Mouse (Mus musculus) erythroblast, adult 5-6 weeks (primary cell): ENCODE results near the gene Pla2g4e. TPM values are rescaled to one million over a fixed set of nuclear protein-coding genes. Genes with fewer than 3 reads are reported as not detected.

Experiments used
- ATAC-seq: replicated peaks from 2 replicates; pipeline ENCODE4 v1.8.0; 2016; ENCODE audit warnings: moderate number of reproducible peaks, mild to moderate bottlenecking, moderate TSS enrichment, inconsistent platforms; ENCODE audit not compliant: poor library complexity, low FRiP score, severe bottlenecking
- total RNA-seq, 2 experiments: library from RNA; stranded (forward) in 1 of 2; stranded (reverse) in 1 of 2; fragments of 150-400 nt in 1 of 2; fragments of 200-764, 138-1000 nt in 1 of 2; gene quantifications; 2 replicates each; pipeline versions ENCODE4 v1.2.3 to v1.2.4; 2015 to 2017; ENCODE audit warnings: low replicate concordance in 2 of 2

The Pla2g4e gene
- total RNA-seq (2015; ENCODE audit: low replicate concordance) = not detected in 2 replicates
- not detected in 2 replicates for total RNA-seq (2017; ENCODE audit: low replicate concordance)

DNA sequence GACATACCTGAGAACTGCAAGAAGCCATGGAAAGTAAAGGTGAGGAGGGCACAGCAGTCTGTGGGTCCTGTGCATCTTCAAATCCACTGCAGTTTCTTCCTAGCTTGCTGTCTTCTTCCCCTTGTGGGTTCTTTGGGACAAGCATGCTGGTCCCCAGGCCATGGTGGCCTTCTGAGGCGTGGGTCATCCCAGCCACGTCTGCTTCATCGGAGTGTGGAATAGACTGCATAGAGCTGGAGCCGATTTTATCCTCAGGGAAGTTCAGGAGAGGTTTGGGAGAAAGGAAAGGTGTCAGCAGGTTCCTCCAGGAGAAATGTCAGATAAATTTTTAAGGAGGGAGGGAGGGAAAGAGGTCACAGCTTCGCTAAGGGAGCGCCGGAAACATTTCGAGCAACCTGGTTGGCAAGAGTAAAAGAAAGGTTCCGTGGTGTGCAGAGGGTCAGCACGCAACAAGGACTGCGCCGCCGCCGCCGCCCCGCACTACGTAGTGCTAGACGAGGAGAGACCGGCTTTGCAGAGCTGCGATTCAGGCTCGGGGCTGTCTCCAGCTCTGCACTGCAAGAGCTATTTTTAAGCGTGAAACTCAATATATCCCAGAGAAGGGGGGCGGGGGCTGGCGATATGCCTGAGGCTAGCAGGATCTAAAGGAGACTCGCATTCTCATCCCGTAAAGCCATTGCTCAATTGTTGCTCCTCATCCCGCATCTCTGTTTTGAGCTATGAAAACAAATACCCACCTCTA, at the start of gene Pla2g4e:
Gene Pla2g4e, minus strand, starts transcription at position 657 of the 742 bp plus-strand sequence.
- no peak for ATAC-seq

DNA sequence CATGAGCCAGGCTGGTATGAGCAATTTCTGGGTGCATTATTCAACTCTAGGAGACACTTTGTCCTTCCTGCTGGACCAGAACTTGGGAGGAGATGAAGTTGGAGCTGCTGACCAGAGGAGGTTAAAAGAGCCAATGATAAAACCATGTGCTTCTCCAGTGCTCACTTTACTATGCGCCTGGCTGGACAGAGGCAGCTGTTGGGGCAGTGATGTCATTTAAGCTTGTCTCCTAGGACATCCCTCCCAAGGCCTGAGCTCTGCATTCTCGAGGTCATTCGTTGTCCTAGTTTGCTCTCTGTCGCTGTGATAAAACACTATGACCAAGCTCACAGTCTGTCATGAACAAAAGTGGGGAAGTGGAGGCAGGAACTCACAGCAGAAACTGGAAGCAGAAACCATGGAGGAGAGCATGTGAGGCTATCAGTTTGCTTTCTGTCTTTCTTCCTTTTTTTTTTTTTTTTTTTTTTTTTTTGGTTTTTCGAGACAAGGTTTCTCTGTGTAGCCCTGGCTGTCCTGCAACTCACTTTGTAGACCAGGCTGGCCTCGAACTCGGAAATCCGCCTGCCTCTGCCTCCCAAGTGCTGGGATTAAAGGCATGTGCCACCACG, 46.4 kb upstream of the Pla2g4e start:
- ATAC-seq = no peak

- ATAC-seq = no peak
Measured at GRCm38 (mm10) chr2:120288995-120289394, 43.9 kb upstream of the Pla2g4e start, which contains the start of gene Pla2g4d. Pla2g4d (minus strand) TSS chr2:120289197.

DNA sequence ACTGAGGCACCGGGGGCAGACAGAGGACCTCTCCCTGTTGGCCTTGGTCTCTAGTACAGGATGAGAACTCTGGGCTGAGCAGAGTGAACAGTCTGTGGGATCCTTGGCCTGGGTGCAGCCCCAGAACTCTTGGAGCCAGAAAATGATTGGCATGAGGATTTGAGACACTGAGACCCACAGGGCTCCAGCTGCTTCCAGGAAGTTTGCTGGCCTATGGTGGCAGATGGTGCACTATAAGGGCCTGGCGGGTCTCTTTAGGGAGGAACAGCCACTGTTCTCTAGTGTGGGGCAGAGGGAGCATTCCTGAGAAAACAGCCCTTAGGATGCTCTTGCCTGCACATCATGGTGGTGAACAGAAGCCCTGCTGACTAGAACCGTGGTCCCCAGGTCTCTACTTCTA, 43.3 kb upstream of the Pla2g4e start:
- no peak for ATAC-seq

GRCm38 (mm10) chr2:120285639-120286038, 40.5 kb upstream of the Pla2g4e start:
- no peak for ATAC-seq

DNA sequence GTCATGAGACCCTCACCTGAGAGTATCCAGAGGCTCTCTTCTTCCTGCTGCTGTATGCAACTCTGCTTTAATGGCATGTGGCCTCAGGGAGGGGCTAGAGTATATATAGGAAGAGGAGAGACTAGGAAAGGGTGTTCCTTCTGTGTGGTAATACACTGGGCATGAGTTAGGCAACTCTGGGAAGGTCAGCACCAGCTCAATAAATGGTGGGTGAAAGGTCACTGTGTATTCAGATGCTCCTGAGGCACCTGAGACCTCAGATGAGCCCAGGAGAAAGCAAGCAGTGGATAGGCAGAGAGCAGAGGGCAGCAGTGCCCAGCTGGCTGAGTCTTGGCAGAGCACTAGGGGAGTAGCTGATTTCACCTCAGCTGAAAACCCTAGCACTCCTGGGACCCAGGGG, 39.6 kb upstream of the Pla2g4e start:
- no peak for ATAC-seq

GRCm38 (mm10) chr2:120284094-120284493, 39.0 kb upstream of the Pla2g4e start:
- no peak for ATAC-seq

DNA sequence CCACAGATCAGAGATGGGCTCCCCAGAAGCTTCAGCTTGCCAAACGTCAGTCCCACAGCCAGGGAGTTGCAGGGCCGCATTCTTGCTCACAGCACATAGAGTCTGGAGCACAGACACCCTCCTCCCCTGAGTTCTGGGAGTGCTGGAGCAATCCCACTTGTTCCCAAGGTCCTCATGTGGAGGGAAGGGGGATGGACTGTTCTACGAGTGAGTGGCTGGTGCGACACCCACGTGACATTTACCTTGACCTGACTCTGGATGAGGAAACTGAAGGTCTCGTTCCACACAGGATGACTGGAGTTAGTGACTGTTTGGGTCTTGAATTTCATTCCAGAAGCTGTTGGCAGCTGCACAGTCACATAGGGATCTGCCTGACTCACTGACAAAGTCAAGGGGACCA, 38.4 kb upstream of the Pla2g4e start:
- no peak for ATAC-seq

GRCm38 (mm10) chr2:120281221-120281620, 36.1 kb upstream of the Pla2g4e start:
- ATAC-seq = no peak

DNA sequence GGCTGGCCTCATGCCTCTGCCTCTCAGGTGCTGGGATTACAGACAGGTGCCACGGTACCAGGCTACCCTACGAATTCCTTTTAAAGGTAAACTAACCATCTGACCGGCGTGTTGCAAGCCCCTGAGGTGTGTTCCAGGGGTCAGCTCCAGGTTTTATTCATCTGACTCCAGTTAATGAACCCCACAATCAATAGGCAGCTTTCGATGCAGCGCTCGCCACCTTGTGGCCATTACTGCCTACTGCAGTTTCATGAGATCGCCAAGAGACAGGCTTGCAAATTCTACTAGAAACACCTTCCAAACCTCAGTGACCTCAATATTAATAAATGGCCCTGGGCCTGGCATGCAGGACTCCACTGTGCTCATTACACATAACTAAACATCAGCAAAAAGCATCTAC, 34.8 kb upstream of the Pla2g4e start:
- ATAC-seq = peak; percentile 48; the same call in 1 of the 2 replicates

DNA sequence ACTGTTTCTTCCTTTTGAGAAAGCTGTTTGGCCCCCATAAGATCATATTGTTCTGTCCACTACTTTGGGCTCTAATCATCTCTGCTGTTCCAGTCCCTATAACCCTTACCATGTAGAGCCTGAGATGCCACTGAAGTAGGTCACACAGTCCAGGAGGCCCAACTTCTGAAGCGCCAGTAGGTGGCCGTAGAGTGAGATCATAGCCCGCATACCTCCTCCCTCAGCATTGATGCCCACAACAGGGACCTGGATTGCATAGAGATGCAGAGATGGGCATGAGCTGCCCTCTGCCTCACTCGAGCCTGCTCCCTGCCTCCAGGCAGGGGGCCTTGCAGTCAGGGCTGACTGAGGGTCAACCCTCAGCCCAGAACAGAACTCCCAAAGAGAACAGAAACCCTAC, 31.8 kb upstream of the Pla2g4e start:
- ATAC-seq = no peak

- ATAC-seq = no peak
Measured at GRCm38 (mm10) chr2:120268635-120269034, 23.5 kb upstream of the Pla2g4e start.

GRCm38 (mm10) chr2:120265523-120265922, 20.4 kb upstream of the Pla2g4e start:
- no peak for ATAC-seq

DNA sequence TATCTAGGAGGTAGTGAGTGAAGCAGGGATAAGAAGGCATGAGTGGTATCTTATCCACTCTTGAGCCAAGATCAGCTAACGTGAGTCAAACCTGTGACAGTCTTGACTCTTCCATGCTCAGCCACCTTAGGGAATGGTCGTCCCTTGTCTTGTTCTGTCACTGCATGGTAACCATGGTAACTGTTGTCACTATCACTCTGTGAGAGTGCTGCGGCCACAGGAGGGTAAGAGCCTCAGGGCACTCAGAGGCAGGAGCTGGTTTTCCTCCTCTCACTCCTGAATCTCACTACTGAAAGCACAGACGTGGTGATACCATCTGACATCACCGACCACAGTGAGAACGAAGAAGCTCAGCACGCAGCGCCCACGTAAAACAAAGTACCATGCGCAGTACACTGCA, 19.7 kb upstream of the Pla2g4e start:
- no peak for ATAC-seq

DNA sequence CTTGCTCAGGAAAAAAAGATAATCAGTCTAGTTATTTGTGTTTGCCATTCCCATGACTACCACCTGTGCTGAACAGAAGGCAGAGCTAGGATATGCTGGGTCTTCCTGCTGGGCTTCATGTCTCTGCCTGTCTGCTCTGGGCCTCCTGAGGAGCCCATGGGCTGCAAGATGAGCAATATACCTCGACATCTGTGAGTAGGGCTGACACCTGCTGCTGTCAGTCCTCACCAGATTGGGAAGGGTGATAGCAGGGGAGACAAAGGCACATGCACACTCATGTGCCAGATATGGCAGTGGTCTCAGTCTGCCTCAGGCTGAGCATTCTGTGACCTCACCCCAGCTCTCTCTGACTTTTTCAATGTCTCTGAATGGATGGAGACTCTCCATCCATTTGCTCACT, 17.7 kb upstream of the Pla2g4e start:
- no peak for ATAC-seq

DNA sequence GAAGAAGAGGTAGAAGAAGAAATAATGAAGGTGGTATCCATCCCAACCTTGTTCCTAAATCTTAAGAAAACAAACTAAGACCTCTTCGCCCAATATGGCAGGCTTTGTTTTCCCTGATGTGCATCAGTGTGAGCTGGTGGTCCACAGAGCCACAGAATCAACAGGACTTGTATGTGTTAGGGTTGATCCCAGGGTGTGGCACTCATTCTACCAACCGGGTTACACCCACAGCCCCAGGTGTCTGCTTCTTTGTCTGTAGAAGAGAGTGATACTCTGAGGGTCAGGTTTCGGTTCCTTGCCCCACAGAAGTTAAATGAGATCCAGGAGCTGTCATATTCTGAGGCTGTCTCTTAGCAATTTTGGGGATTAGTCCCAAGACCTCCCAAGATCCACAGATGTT, 16.2 kb upstream of the Pla2g4e start:
- no peak for ATAC-seq

GRCm38 (mm10) chr2:120256259-120256658, 11.1 kb upstream of the Pla2g4e start:
- no peak for ATAC-seq

- no peak for ATAC-seq
Measured at GRCm38 (mm10) chr2:120252644-120253043, 7.5 kb upstream of the Pla2g4e start.

- no peak for ATAC-seq
Measured at GRCm38 (mm10) chr2:120245421-120246016, 384 bp upstream of the Pla2g4e start.

GRCm38 (mm10) chr2:120243995-120244394, 1.1 kb downstream of the Pla2g4e start:
- ATAC-seq = no peak
